Mouse (Mus musculus): ENCODE results near the gene Rap1gap. TPM values are rescaled to one million over a fixed set of nuclear protein-coding genes. Genes with fewer than 3 reads are reported as not detected.
A peak's percentile ranks its signal among the peaks of the same experiment; 100 is the strongest.

Gene Rap1gap
- polyA plus RNA-seq, 1 experiment from 2014 or later: 22.7 TPM

- Histone ChIP-seq H3K36me3 (no peaks in the 10 kb centered on the region), H3K27ac (no peak overlapping the region), H3K9ac (no peak overlapping the region), H3K4me1 (replicated peaks) (peaks cover 24% of the 10 kb centered on the region), H3K4me3 (replicated peaks) (no peak overlapping the region), H3K27me3 (replicated peaks) (peaks cover 16% of the 10 kb centered on the region), H3K9me3 (no peaks in the 10 kb centered on the region), H3K4me2 (replicated peaks) (no peak overlapping the region)
- ATAC-seq: no peak
- 38% methylated on average over 15 of the region's 15 CpGs for WGBS
Observed at GRCm38 (mm10) chr4:137719378-137720077, 55.0 kb downstream of the Rap1gap start.

GRCm38 (mm10) chr4:137721563-137721962 is 57.0 kb downstream of the Rap1gap start:
- no peaks in the 10 kb centered on the region for H3K36me3 ChIP-seq
- H3K27me3 ChIP-seq (replicated peaks): peaks cover 18% of the 10 kb centered on the region
- H3K9me3 ChIP-seq: no peaks in the 10 kb centered on the region
- no peak overlapping the region for H3K27ac ChIP-seq
- no peak overlapping the region for H3K9ac ChIP-seq
- H3K4me3 ChIP-seq (replicated peaks): no peak overlapping the region
- H3K4me2 ChIP-seq (replicated peaks): no peak overlapping the region
- WGBS: 86% methylated on average over 15 of the region's 15 CpGs
- no peak for ATAC-seq
- H3K4me1 ChIP-seq (replicated peaks): peaks cover 16% of the 10 kb centered on the region

- Histone ChIP-seq H3K36me3 (no peaks in the 10 kb centered on the region), H3K27me3 (replicated peaks) (peaks cover 18% of the 10 kb centered on the region), H3K4me1 (replicated peaks) (peaks cover 16% of the 10 kb centered on the region), H3K4me3 (replicated peaks) (no peak overlapping the region), H3K27ac (no peak overlapping the region), H3K9ac (no peak overlapping the region), H3K9me3 (no peaks in the 10 kb centered on the region), H3K4me2 (replicated peaks) (no peak overlapping the region)
- ATAC-seq: no peak
- WGBS: 80% methylated on average over 3 of the region's 3 CpGs
Observed at GRCm38 (mm10) chr4:137722230-137722629, 57.7 kb downstream of the Rap1gap start.

- 27% methylated on average over 12 of the region's 12 CpGs for WGBS
- Histone ChIP-seq H3K27me3 (replicated peaks) (peaks cover 19% of the 10 kb centered on the region), H3K27ac (no peak overlapping the region), H3K9me3 (no peaks in the 10 kb centered on the region), H3K9ac (no peak overlapping the region), H3K4me2 (replicated peaks) (peak overlapping the region; percentile 22; the same call in 1 of the 2 replicates), H3K4me1 (replicated peaks) (peaks cover 20% of the 10 kb centered on the region), H3K36me3 (no peaks in the 10 kb centered on the region), H3K4me3 (replicated peaks) (no peak overlapping the region)
- no peak; the same call in 1 of the 2 replicates for ATAC-seq
Observed at GRCm38 (mm10) chr4:137722692-137723427, 58.3 kb downstream of the Rap1gap start.

GRCm38 (mm10) chr4:137723527-137723926 is 59.0 kb downstream of the Rap1gap start:
- H3K9me3 ChIP-seq: no peaks in the 10 kb centered on the region
- peaks cover 26% of the 10 kb centered on the region for H3K4me1 ChIP-seq (replicated peaks)
- ATAC-seq: no peak
- 37% methylated on average over 25 of the region's 25 CpGs for WGBS
- H3K9ac ChIP-seq: no peak overlapping the region
- no peaks in the 10 kb centered on the region for H3K36me3 ChIP-seq
- H3K4me3 ChIP-seq (replicated peaks): no peak overlapping the region
- peak overlapping the region; percentile 22 for H3K4me2 ChIP-seq (replicated peaks)
- no peak overlapping the region for H3K27ac ChIP-seq
- peaks cover 26% of the 10 kb centered on the region for H3K27me3 ChIP-seq (replicated peaks)

GRCm38 (mm10) chr4:137724212-137724611 is 59.7 kb downstream of the Rap1gap start:
- Histone ChIP-seq H3K4me3 (replicated peaks) (no peak overlapping the region), H3K27me3 (replicated peaks) (peaks cover 32% of the 10 kb centered on the region), H3K4me1 (replicated peaks) (peaks cover 28% of the 10 kb centered on the region), H3K9ac (no peak overlapping the region), H3K4me2 (replicated peaks) (peak overlapping the region; percentile 27), H3K27ac (no peak overlapping the region), H3K36me3 (no peaks in the 10 kb centered on the region), H3K9me3 (no peaks in the 10 kb centered on the region)
- no peak for ATAC-seq
- WGBS: 54% methylated on average over 11 of the region's 11 CpGs

- 53% methylated on average over 8 of the region's 8 CpGs for WGBS
- peaks cover 38% of the 10 kb centered on the region for H3K27me3 ChIP-seq (replicated peaks)
- H3K36me3 ChIP-seq: no peaks in the 10 kb centered on the region
- no peak overlapping the region for H3K9ac ChIP-seq
- H3K4me2 ChIP-seq (replicated peaks): no peak overlapping the region
- no peak overlapping the region for H3K4me3 ChIP-seq (replicated peaks)
- H3K9me3 ChIP-seq: no peaks in the 10 kb centered on the region
- ATAC-seq: no peak
- H3K27ac ChIP-seq: no peak overlapping the region
- H3K4me1 ChIP-seq (replicated peaks): peaks cover 30% of the 10 kb centered on the region
Observed at GRCm38 (mm10) chr4:137724766-137725165, 60.2 kb downstream of the Rap1gap start.

GRCm38 (mm10) chr4:137725541-137726145 is 61.1 kb downstream of the Rap1gap start:
- ATAC-seq: no peak
- Histone ChIP-seq H3K4me1 (replicated peaks) (peaks cover 32% of the 10 kb centered on the region), H3K9ac (no peak overlapping the region), H3K4me3 (replicated peaks) (no peak overlapping the region), H3K36me3 (no peaks in the 10 kb centered on the region), H3K9me3 (no peaks in the 10 kb centered on the region), H3K27me3 (replicated peaks) (peaks cover 39% of the 10 kb centered on the region), H3K4me2 (replicated peaks) (no peak overlapping the region), H3K27ac (no peak overlapping the region)
- WGBS: 77% methylated on average over 13 of the region's 13 CpGs

- ATAC-seq: no peak
- no peaks in the 10 kb centered on the region for H3K36me3 ChIP-seq
- H3K4me2 ChIP-seq (replicated peaks): no peak overlapping the region
- no peak overlapping the region for H3K4me3 ChIP-seq (replicated peaks)
- H3K27ac ChIP-seq: no peak overlapping the region
- no peak overlapping the region for H3K9ac ChIP-seq
- peaks cover 42% of the 10 kb centered on the region for H3K27me3 ChIP-seq (replicated peaks)
- 82% methylated on average over 18 of the region's 18 CpGs for whole genome bisulfite sequencing
- H3K4me1 ChIP-seq (replicated peaks): peaks cover 32% of the 10 kb centered on the region
- H3K9me3 ChIP-seq: no peaks in the 10 kb centered on the region
Observed at GRCm38 (mm10) chr4:137726739-137727505, 62.4 kb downstream of the Rap1gap start.

GRCm38 (mm10) chr4:137727506-137728187 is 63.1 kb downstream of the Rap1gap start:
- H3K27me3 ChIP-seq (replicated peaks): peaks cover 42% of the 10 kb centered on the region
- 0 out of 2 replicates have a peak overlapping the region, but pooled peaks have one; percentile 1 for H3K4me2 ChIP-seq (replicated peaks)
- no peak overlapping the region for H3K4me3 ChIP-seq (replicated peaks)
- 13% methylated on average over 17 of the region's 18 CpGs for WGBS
- H3K27ac ChIP-seq: no peak overlapping the region
- peaks cover 32% of the 10 kb centered on the region for H3K4me1 ChIP-seq (replicated peaks)
- H3K36me3 ChIP-seq: no peaks in the 10 kb centered on the region
- H3K9me3 ChIP-seq: no peaks in the 10 kb centered on the region
- ATAC-seq: peak; percentile 16; the same call in 1 of the 2 replicates
- H3K9ac ChIP-seq: no peak overlapping the region

- Histone ChIP-seq H3K9ac (peak overlapping the region; percentile 8; the same call in 1 of the 2 replicates), H3K4me2 (replicated peaks) (peak overlapping the region; percentile 51), H3K36me3 (no peaks in the 10 kb centered on the region), H3K27me3 (replicated peaks) (peaks cover 35% of the 10 kb centered on the region), H3K4me3 (replicated peaks) (peak overlapping the region; percentile 16; the same call in 1 of the 2 replicates), H3K4me1 (replicated peaks) (peaks cover 32% of the 10 kb centered on the region), H3K27ac (no peak overlapping the region), H3K9me3 (no peaks in the 10 kb centered on the region)
- peak; percentile 37 for ATAC-seq
- 10% methylated on average over 17 of the region's 17 CpGs for WGBS
Observed at GRCm38 (mm10) chr4:137728399-137729154, 64.1 kb downstream of the Rap1gap start.
